Mouse (Mus musculus) CH12.LX (cell line): ENCODE results near the gene Chst11.

ENCODE experiments used
- CTCF ChIP-seq, 2 experiments: IDR thresholded peaks in 1 of 2; conservative IDR thresholded peaks in 1 of 2; 2 replicates each; pipeline ENCODE4 v1.5.1; 2011 to 2012; ENCODE audit warnings: low read depth in 2 of 2, low read length in 2 of 2, improper control_type of control experiment in 1 of 2, inconsistent platforms in 1 of 2, mild to moderate bottlenecking in 1 of 2, moderate library complexity in 1 of 2
- MAFK ChIP-seq: IDR thresholded peaks from 2 replicates; pipeline ENCODE4 v1.6.1; 2011; ENCODE audit warnings: low read length, improper control_type of control experiment; ENCODE audit not compliant: insufficient replicate concordance
- POLR2A ChIP-seq: IDR thresholded peaks from 2 replicates; pipeline ENCODE4 v1.6.1; 2011; ENCODE audit warnings: low read depth, mild to moderate bottlenecking, improper control_type of control experiment, low read length
- POLR2AphosphoS2 ChIP-seq: IDR thresholded peaks from 2 replicates; pipeline ENCODE4 v1.6.1; 2011; ENCODE audit warnings: low read depth, low read length, improper control_type of control experiment
- UBTF ChIP-seq: IDR thresholded peaks from 2 replicates; pipeline ENCODE4 v1.6.1; 2012; ENCODE audit warnings: low read depth, mild to moderate bottlenecking, inconsistent platforms, low read length, improper control_type of control experiment, moderate library complexity
- ZNF384 ChIP-seq: IDR thresholded peaks from 2 replicates; pipeline ENCODE4 v1.6.1; 2012; ENCODE audit warnings: low read depth, low read length, improper control_type of control experiment, inconsistent platforms

DNA sequence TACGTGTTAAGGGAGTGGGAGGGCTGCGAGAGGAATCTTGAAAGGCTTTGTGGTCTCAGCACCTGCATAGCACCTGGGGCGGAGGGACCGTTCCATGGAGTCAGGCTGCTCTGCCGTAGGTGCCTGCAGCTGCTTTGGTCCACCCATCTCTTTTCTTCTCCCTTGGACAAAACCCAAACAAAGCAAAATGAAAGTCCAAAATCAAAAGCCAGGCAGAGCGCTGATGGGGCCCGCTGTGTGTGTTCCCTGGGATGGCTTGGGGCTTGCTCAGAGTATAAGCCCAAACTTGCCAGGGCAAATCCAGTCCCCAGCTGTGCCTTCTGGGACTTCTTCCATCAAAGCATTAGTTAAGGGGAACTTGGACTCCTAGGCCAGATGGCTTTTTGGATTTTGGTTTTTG, 71.0 kb downstream of the Chst11 start:
- TF ChIP-seq POLR2A (no peak), MAFK (no peak), POLR2AphosphoS2 (no peak), ZNF384 (no peak), UBTF (no peak), CTCF (conservative IDR thresholded peaks at IDR 0.05 in 1 of 2, IDR thresholded peaks at IDR 0.05 in 1 of 2; ENCODE audit: low read depth in 2 of 2, low read length in 2 of 2) (no peak)
